Mouse (Mus musculus): ENCODE data around the gene Olfr1031.
"Not testable (repeated sequence)": the region's sequence is repeated elsewhere in the genome, so short reads cannot be mapped to it uniquely, and the experiment has no call there.

Gene Olfr1031

GRCm38 (mm10) chr2:85990004-85990403 lies at the start of gene Olfr1031:
Gene Olfr1031, plus strand, starts transcription at chr2:85990304.
- DNase-seq (ENCODE audit: low spot score) = no peak

GRCm38 (mm10) chr2:85950137-85950536 lies 40.0 kb upstream of the Olfr1031 start, which contains the start of gene Olfr1028:
Gene Olfr1028, plus strand, starts transcription at chr2:85950437.
- DNase-seq (ENCODE audit: low spot score) = no peak

GRCm38 (mm10) chr2:85973595-85973994 lies 16.5 kb upstream of the Olfr1031 start, which contains the start of gene Olfr1029:
Gene Olfr1029, plus strand, starts transcription at chr2:85973895.
- DNase-seq (ENCODE audit: low spot score) = no peak

GRCm38 (mm10) chr2:85978976-85979375 lies 11.1 kb upstream of the Olfr1031 start, which contains the start of gene Olfr1030:
Gene Olfr1030, plus strand, starts transcription at chr2:85979276.
- no peak for DNase-seq (ENCODE audit: low spot score)

GRCm38 (mm10) chr2:86005240-86005639 lies 15.1 kb downstream of the Olfr1031 start, which contains the start of gene Olfr1032:
Gene Olfr1032, plus strand, starts transcription at chr2:86005540.
- DNase-seq (ENCODE audit: low spot score) = no peak

GRCm38 (mm10) chr2:86020406-86020805 lies 30.3 kb downstream of the Olfr1031 start, which contains the start of gene Olfr1033:
Gene Olfr1033, plus strand, starts transcription at chr2:86020633.
- DNase-seq (ENCODE audit: low spot score) = not testable (repeated sequence)

- DNase-seq (ENCODE audit: low spot score) = not testable (repeated sequence)
These were observed 31.4 kb downstream of the Olfr1031 start for GRCm38 (mm10) chr2:86021518-86021917.
